Comparison of ENCODE assay signal across 15 mouse cellular contexts in the genomic region with DNA sequence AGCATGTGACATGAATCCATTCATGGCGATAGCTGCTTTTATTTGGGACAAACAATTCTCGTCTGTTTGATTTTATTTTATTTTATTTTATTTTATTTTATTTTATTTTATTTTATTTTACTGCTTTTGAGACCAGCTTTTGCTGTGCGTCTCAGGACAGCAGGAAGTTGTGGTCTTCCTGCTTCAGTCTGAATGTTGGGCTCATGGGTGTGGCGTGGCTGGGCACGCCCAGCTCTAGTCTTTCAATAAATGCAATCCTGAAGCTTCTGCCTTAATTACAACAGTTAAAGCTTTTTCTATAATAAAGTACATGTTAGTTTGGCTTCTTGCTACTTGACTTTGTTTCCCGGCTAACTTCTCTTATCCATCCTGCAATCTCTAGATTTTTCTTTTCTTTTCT.
"Had no signal": no experiment of that assay in that cellular context is flagged by ENCODE, and none has a peak within 500 bp of the region (broad histone marks: within the 10 kb centered on the region; RNA-seq: fewer than 3 reads in every experiment).

No protein-coding gene starts in this region.

- H3K9ac ChIP-seq: neural tube, embryonic 15.5 days; stomach, embryonic 15.5 days had no signal

- H3K27me3 ChIP-seq: neural tube, embryonic 15.5 days; stomach, embryonic 15.5 days had no signal

- DNase-seq: retina, postnatal 1 day; right cerebral cortex, adult 18-20 months; right cerebral cortex, postnatal 14 days; right cerebral cortex, postnatal 25 days; right cerebral cortex, postnatal 4 days; spleen, adult 18-20 months; thymus, adult 18-20 months; thymus, adult 2 months; thymus, postnatal 14 days; thymus, postnatal 25 days; thymus, postnatal 36 days; thymus, postnatal 4 days had no signal

- H3K4me2 ChIP-seq: neural tube, embryonic 15.5 days; stomach, embryonic 15.5 days had no signal

- H3K36me3 ChIP-seq: neural tube, embryonic 15.5 days; stomach, embryonic 15.5 days had no signal

- H3K4me3 ChIP-seq: neural tube, embryonic 15.5 days; stomach, embryonic 15.5 days had no signal

- H3K27ac ChIP-seq: neural tube, embryonic 15.5 days; stomach, embryonic 15.5 days; stomach, postnatal 0 days had no signal

- H3K9me3 ChIP-seq: neural tube, embryonic 15.5 days; stomach, embryonic 15.5 days had no signal

- H3K4me1 ChIP-seq: neural tube, embryonic 15.5 days; stomach, embryonic 15.5 days had no signal
